Mouse (Mus musculus): ENCODE measurements around the gene Pdzd9.

DNA sequence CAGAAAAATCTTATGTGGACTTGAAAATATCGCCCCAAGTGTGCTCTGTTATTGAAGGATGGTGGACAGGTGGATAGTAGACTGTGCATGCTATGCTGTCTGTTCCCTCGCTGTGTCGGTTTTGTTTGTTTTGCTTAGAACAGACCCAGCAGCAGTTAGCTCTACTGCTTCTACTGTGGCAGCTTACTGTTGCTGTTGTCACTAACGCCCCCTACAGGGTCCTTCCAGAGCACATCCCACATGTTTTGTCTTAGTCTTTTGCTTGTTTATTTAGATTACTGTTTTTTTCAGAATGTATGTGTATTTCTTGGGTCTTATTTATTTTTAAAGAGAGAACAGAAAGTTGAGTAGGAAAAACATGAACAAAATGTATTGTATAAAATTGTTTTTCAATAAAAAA, 26.9 kb downstream of the Pdzd9 start:
- TF ChIP-seq MYOG (IDR thresholded peaks at IDR 0.05; ENCODE audit: control insufficient read depth, extremely low read depth, insufficient read length) (no peak), CTCF (IDR thresholded peaks at IDR 0.05; ENCODE audit: control insufficient read depth, insufficient read depth, insufficient read length) (no peak), FOSL1 (IDR thresholded peaks at IDR 0.05; ENCODE audit: insufficient read depth, low read length, poor library complexity, severe bottlenecking) (no peak), MYOD1 (IDR thresholded peaks at IDR 0.05; ENCODE audit: control insufficient read depth, insufficient read length, low read depth) (no peak), CEBPB (IDR thresholded peaks at IDR 0.05; ENCODE audit: low read depth) (no peak)
